8 mouse cellular contexts compared by ENCODE assay signal in genomic region chr5:8893300-8894103, GRCm38 (mm10). TPM values are rescaled to one million over a fixed set of nuclear protein-coding genes. Genes with fewer than 3 reads are reported as not detected.
DNase-seq lines count a peak whose midpoint lies in the region; ATAC-seq lines count a peak whose summit lies in the region.

Gene Abcb4, plus strand, starts transcription at chr5:8893717.

- DNase-seq in R1 (ENCODE audit: low read depth, low spot score) = peak; percentile 61
- DNase-seq in cerebellum, postnatal 14 days = peak; percentile 68 to 75
- peak; percentile 33 to 59 for DNase-seq in frontal cortex, postnatal 25 days (ENCODE audit: low spot score in 2 of 2)
- peak; percentile 59 to 60 for DNase-seq in layer of hippocampus, postnatal 25 days (ENCODE audit: extremely low spot score in 1 of 2, low spot score in 1 of 2)
- peak; percentile 51 for DNase-seq in lung, postnatal 10 days
- DNase-seq in ovary, postnatal 14 days (ENCODE audit: low spot score) = peak; percentile 43
- DNase-seq in thymus, postnatal 10 days (ENCODE audit: low spot score in 2 of 2) = peak; percentile 51 to 66

- peak; percentile 95 for ATAC-seq in hindbrain, embryonic 13.5 days (ENCODE audit: low FRiP score)

- peak within 1 kb of the TSS; percentile 77 for H3K9ac ChIP-seq in hindbrain, embryonic 13.5 days

- no peaks in the 10 kb centered on the region for H3K36me3 ChIP-seq in hindbrain, embryonic 13.5 days

- peaks cover 24% of the 10 kb centered on the region for H3K27me3 ChIP-seq in hindbrain, embryonic 13.5 days

- WGBS in hindbrain, embryonic 13.5 days = under 1% methylated on average over 56 of the region's 65 CpGs

- peak within 1 kb of the TSS; percentile 89 for H3K4me2 ChIP-seq in hindbrain, embryonic 13.5 days

- no peak within 1 kb of the TSS for H3K27ac ChIP-seq in hindbrain, embryonic 13.5 days

- H3K4me3 ChIP-seq in hindbrain, embryonic 13.5 days = peak within 1 kb of the TSS; percentile 64

- peaks cover 8% of the 10 kb centered on the region for H3K4me1 ChIP-seq in hindbrain, embryonic 13.5 days (replicated peaks)

- no peaks in the 10 kb centered on the region; the same call in 1 of the 2 replicates for H3K9me3 ChIP-seq in hindbrain, embryonic 13.5 days

RNA-seq across cellular contexts. Expression of gene Abcb4, which starts in this region (rescaled TPM):
- polyA plus RNA-seq in hindbrain, embryonic 13.5 days (2015; fragmentation: Nextera tagmentation; extraction: Ambion mirVana) = 0.74 and 0.95 TPM in 2 replicates
- 1 to 10 TPM; 4.4 to 5.7 TPM for total RNA-seq in layer of hippocampus, postnatal 25 days (2021)

Comparison
In these comparisons a context has a peak if more than half of its experiments do, and no peak if none do; other contexts are left out.
1. Peak in ATAC-seq, H3K4me3 ChIP-seq, H3K9ac ChIP-seq and H3K4me2 ChIP-seq in hindbrain, embryonic 13.5 days; RNA of the gene not detected or under 1 TPM.